Mouse (Mus musculus) layer of hippocampus, adult 2 months (tissue): ENCODE data around the gene Pid1. TPM values are rescaled to one million over a fixed set of nuclear protein-coding genes. Genes with fewer than 3 reads are reported as not detected.
"Not testable (repeated sequence)": the region's sequence is repeated elsewhere in the genome, so short reads cannot be mapped to it uniquely, and the experiment has no call there.

Source experiments
- DNase-seq, 2 experiments: peaks; one replicate each; pipeline ENCODE4 v3.0.0; 2022; ENCODE audit warnings: low spot score in 2 of 2
- H3K27ac ChIP-seq: fragments of 200-600 bp; 2 replicates; pipeline ENCODE4 v1.8.1; 2022
- H3K4me3 ChIP-seq: fragments of 200-600 bp; 2 replicates; pipeline ENCODE4 v1.8.1; 2022; ENCODE audit warnings: mild to moderate bottlenecking
- CTCF ChIP-seq: fragments of 200-600 bp; conservative IDR thresholded peaks from 2 replicates; pipeline ENCODE4 v1.8.1; 2022; ENCODE audit warnings: antibody characterized with exemption, mild to moderate bottlenecking, moderate library complexity
- total RNA-seq, 2 experiments: library from RNA; stranded (reverse); gene quantifications; 2 replicates each; pipeline ENCODE4 v1.2.3; 2021

The Pid1 gene
- total RNA-seq, 2 experiments from 2014 or later: 36.8 to 39.4 TPM

GRCm38 (mm10) chr1:84241192-84241828, 122.7 kb downstream of the Pid1 start:
- no peak for TF ChIP-seq CTCF
- no peak overlapping the region for H3K4me3 ChIP-seq
- DNase-seq: no peak
- H3K27ac ChIP-seq: peak overlapping the region; percentile 0; the same call in 1 of the 2 replicates

- Histone ChIP-seq H3K27ac (no peak overlapping the region), H3K4me3 (no peak overlapping the region)
- no peak for DNase-seq
- TF ChIP-seq CTCF: no peak
These were observed 123.8 kb downstream of the Pid1 start for GRCm38 (mm10) chr1:84240203-84240602.

- H3K27ac ChIP-seq: no peak overlapping the region
- no peak overlapping the region for H3K4me3 ChIP-seq
- TF ChIP-seq CTCF: no peak
- DNase-seq: no peak
These were observed 133.5 kb downstream of the Pid1 start for GRCm38 (mm10) chr1:84230431-84230830.

- Histone ChIP-seq H3K27ac (no peak overlapping the region), H3K4me3 (no peak overlapping the region)
- TF ChIP-seq CTCF: no peak
- no peak for DNase-seq
These were observed 138.4 kb downstream of the Pid1 start for GRCm38 (mm10) chr1:84225626-84226025.

- H3K27ac ChIP-seq: no peak overlapping the region
- DNase-seq: no peak
- TF ChIP-seq CTCF: no peak
- no peak overlapping the region for H3K4me3 ChIP-seq
These were observed 141.9 kb downstream of the Pid1 start for GRCm38 (mm10) chr1:84222051-84222450.

- no peak for TF ChIP-seq CTCF
These were observed 145.4 kb downstream of the Pid1 start for GRCm38 (mm10) chr1:84218605-84219004.

GRCm38 (mm10) chr1:84217777-84218176, 146.2 kb downstream of the Pid1 start:
- TF ChIP-seq CTCF: no peak

More at GRCm38 (mm10) chr1:84218605-84219004, 145.4 kb downstream of the Pid1 start:
- 0 out of 2 replicates have a peak overlapping the region, but pooled peaks have one; percentile 24 for H3K27ac ChIP-seq
- H3K4me3 ChIP-seq: no peak overlapping the region
- peak in 1 of 2 experiments; percentile 51 for DNase-seq

GRCm38 (mm10) chr1:84211507-84211906, 152.5 kb downstream of the Pid1 start:
- no peak for TF ChIP-seq CTCF
- DNase-seq: no peak
- H3K27ac ChIP-seq: no peak overlapping the region
- H3K4me3 ChIP-seq: no peak overlapping the region

More at GRCm38 (mm10) chr1:84217777-84218176, 146.2 kb downstream of the Pid1 start:
- DNase-seq: no peak
- Histone ChIP-seq H3K4me3 (no peak overlapping the region), H3K27ac (no peak overlapping the region)

- not testable (repeated sequence) for H3K27ac ChIP-seq, H3K4me3 ChIP-seq, DNase-seq
These were observed 158.2 kb downstream of the Pid1 start for GRCm38 (mm10) chr1:84205746-84206145.

- DNase-seq: no peak
- Histone ChIP-seq H3K27ac (no peak overlapping the region), H3K4me3 (no peak overlapping the region)
- no peak for TF ChIP-seq CTCF
These were observed 160.5 kb downstream of the Pid1 start for GRCm38 (mm10) chr1:84203494-84203893.

GRCm38 (mm10) chr1:84199890-84200289, 164.1 kb downstream of the Pid1 start:
- Histone ChIP-seq H3K27ac (no peak overlapping the region), H3K4me3 (no peak overlapping the region)
- TF ChIP-seq CTCF: no peak
- DNase-seq: no peak

- TF ChIP-seq CTCF: no peak
- no peak for DNase-seq
- Histone ChIP-seq H3K4me3 (no peak overlapping the region), H3K27ac (no peak overlapping the region)
These were observed 165.1 kb downstream of the Pid1 start for GRCm38 (mm10) chr1:84198887-84199286.

- no peak for TF ChIP-seq CTCF
- DNase-seq: no peak
- Histone ChIP-seq H3K4me3 (no peak overlapping the region), H3K27ac (no peak overlapping the region)
These were observed 171.8 kb downstream of the Pid1 start for GRCm38 (mm10) chr1:84192167-84192566.

GRCm38 (mm10) chr1:84189446-84189845, 174.5 kb downstream of the Pid1 start:
- H3K27ac ChIP-seq: no peak overlapping the region
- no peak overlapping the region for H3K4me3 ChIP-seq
- TF ChIP-seq CTCF: no peak
- DNase-seq: no peak
